Mouse (Mus musculus) G1E-ER4 (cell line): ENCODE measurements around the gene Igsf8. TPM values are rescaled to one million over a fixed set of nuclear protein-coding genes. Genes with fewer than 3 reads are reported as not detected.

Experiments used
- GATA1 ChIP-seq: IDR thresholded peaks from one replicate; pipeline ENCODE4 v1.8.0; 2012; ENCODE audit warnings: low read length, inconsistent platforms
- polyA plus RNA-seq: library from polyadenylated mRNA; stranded (reverse); fragments of >175 nt; gene quantifications from 2 replicates; pipeline ENCODE4 v1.2.3, GENCODE M21; 2012

Gene Igsf8
- polyA plus RNA-seq, 1 experiment: 93.7 TPM

DNA sequence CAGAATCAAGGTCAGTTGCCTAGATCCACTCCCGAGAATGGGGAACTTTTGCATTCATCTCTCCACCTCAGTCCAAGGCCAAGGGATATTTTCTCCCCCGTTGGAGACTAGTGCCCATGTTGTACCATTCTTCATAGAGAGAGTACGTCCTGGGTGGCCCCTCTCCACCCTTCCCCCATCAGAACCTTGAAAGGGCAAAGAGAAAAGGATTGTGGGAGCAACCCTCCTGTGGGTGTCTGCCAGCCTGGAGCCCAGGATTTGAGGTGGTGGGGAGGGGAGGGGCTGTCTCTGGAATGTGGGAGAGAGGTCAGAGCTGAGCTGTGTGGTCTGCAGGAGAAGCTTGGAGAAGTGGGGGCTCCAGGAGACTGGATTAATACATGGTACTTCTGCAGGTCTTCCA, 82.5 kb downstream of the Igsf8 start:
- no peak for TF ChIP-seq GATA1

DNA sequence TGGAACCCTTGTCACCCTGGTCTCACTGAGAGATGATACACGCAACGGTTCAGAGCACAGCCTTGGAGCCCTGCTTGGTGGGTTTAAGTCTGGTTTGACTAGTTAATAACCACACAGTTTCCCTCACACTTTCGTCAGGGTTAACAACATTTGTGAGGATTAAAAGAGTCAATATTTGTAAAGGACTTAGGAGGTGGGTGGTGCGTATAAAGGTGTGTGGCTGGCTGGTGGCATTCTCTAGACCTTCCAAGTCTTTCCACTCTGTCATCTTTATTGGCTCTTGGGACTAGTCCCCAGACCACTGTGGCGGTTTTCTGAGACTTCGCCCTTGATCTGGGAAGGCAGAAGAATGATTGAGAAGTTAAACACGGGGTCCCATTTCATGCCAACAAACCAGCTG, 83.4 kb downstream of the Igsf8 start:
- no peak for TF ChIP-seq GATA1

DNA sequence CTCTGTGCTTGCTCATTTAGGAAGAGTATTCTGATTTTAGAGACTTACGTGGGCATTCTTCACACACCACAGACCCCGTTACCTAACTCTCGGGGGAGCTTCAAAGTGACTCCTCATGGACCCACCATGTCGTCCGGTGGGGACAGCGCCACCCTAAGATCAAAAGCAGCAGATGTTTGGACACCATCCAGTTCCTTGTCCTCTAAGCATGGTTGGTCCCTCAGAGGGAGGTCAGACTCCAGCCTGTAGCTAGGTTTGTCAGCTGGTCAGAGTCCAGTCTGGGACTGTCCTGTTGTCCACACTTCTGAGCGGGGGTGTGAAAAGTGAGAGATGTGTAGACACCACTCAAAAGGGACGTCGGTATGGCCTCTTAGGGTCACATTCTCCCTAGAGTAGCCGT, 85.3 kb downstream of the Igsf8 start:
- TF ChIP-seq GATA1: no peak

DNA sequence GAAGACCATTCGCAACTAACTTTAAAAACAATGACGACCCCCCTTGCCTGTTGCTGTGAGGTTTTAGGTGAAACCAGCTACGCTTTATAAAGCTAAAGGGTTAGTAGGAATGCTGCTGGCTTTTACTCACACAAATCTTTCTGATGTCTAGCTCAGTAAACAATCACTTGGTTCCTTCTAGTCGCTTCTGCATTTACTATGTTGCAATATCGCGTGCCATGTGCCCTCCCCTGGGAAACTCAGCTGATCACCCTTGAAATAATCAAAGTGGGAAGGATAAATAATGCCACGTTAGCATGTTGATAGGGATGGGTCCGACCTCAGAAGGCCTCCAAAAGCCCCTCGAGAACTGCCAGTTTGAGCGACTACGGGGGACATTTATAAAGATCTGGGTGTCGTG, 85.9 kb downstream of the Igsf8 start:
- no peak for TF ChIP-seq GATA1

DNA sequence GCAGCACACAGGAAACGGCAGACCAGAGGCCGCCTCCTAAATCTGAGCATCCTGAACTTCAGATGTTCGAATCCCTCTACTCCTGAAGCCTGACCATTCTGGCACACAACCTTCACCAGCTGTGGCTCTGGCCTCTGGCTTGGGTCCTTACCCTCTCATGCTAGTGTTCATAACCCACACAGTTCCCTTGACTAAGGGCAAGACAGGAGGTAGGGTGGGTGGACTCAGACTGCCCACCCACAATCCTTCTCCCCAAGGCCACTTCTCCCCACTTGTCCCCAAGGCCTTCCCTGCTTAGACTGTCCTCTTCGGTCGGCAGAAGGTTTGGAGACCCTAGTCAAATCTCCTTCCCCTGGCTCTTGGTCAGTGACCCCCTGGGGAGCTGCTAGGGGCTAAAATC, 88.1 kb downstream of the Igsf8 start:
- no peak for TF ChIP-seq GATA1

DNA sequence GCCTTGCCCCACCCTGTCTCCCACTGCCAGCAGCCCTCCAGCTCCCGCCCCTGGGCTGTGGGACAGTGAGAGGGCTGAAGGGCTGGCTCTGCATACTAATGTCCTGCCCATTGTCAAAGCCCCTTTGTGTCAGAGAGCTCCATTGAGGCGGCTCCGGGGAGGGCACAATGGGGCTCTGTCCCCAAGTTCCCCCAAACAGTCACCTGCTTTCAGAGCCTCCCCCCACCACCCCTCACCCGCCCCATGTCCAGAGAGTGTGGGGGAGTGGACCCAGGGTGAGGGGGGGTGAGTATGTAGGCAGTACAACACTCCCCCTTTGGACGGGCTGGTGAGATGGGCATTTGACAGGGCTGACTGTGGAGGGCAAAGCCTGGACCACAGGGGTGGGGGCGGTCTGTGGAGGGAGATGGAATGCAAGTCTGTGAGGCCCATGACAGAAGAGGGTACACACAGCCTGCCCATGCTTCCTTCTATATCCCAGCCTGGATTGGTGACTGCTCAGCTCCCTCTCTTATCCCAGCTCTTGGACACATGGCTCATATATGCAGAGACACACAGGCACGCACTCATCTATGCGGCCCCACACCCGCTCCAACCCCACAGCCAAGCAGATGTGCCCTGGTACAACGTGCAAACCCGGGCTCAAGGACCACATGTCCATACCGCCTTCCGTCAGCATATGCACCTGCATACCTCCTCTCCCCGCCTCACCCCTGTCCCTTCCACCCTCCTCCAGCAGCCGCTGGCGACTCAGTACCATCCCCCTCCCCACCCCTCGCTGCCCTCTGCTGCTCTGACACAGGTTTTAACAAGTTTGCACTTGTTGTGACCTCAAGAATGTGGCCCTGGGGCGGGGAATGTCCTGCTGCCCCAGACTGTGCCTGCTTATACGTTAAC, 88.7 kb downstream of the Igsf8 start:
- TF ChIP-seq GATA1: no peak

DNA sequence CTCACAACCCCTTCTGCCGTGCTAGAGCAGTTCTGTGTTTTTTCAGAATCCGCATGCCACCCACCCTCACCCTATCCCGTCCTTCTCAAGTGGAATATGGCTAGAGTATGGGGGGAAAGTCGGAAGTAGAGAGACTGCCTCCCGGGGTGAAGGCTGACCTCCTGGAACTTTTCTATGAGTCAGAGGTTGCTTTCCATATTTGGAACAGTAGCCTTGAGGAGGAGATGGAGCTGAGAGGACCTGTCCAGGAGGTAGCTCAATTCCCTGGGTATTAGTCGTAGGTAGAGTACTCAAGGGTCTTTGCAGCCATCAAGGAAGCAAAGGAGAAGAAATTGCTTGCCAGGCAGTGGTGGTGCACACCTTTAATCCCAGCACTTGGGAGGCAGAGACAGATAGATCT, 90.6 kb downstream of the Igsf8 start:
- no peak for TF ChIP-seq GATA1

DNA sequence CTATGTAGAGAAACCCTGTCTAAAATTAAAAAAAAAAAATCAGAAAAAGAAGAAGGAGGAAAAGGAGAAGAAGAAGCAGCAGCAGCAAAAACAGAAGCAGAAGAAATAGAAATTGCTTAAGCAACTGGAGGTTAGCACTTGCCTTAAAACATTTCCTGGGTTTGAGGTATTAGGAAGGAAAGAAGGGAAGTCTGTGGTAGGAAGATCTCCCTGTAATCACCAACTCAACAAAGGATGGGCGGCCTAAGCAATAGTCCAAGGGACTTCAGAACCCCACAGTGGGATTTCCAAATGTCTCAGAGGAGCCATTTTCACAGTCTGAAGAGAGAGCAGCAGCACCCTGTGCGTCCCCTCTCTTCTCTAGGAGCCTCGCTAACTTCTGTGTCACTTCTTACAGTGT, 91.0 kb downstream of the Igsf8 start:
- no peak for TF ChIP-seq GATA1

DNA sequence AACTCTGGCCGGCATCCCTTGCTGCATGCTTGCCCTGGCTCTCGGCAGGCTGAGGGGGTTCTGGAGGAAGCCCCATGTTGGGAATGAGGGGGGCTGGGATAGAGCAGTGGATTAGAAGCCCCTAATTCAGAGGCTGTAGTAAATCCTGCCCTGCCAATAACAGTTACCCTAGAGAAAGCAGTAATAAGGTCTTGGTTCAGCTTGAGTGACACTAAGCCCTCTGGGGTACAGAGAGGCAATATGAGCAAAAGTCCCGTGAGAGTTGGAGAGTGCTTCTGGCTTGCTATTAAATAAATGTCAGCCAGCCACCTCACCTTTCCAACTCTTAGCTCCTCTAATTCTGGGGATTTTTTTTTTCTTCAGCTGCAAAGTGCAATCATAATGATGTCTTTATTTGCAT, 93.9 kb downstream of the Igsf8 start:
- no peak for TF ChIP-seq GATA1

DNA sequence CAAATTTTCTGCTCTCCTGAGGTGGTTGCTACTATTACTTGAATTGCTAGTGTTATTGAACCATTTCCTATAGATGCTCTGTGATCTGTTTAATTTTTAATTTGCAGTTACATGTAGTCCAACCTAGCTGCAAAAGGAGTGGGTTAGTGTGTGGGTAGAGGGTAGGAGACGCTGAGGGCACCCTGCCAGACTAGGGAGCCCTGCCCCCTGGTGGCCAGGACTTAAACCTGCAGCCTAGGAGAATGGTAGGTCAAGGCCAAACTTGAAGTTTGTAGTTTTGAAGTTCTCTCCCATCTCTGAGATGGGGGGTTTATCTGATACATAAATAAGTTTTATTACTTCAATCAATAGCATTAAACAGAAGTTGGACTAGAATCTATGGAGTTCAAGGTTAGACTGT, 96.1 kb downstream of the Igsf8 start:
- TF ChIP-seq GATA1: no peak

DNA sequence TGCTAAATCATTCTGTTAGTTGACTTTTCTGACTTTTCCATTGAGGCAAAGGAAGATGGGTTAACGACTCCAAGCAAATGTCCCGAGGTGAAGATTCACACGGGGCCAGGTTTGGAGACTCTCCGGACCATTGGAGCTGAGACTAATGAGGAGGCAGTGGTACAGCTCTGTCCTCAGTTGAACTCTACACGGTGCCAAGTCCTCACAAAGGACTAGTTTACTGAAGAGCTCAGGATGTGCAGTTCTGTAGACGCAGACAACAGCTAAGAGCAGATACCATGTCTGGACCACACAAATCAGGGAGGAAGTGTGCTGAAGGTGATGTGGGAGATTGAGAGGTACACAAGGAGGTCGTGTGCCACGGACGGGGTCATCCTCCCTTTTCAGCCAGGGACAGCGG, 96.9 kb downstream of the Igsf8 start:
- no peak for TF ChIP-seq GATA1

DNA sequence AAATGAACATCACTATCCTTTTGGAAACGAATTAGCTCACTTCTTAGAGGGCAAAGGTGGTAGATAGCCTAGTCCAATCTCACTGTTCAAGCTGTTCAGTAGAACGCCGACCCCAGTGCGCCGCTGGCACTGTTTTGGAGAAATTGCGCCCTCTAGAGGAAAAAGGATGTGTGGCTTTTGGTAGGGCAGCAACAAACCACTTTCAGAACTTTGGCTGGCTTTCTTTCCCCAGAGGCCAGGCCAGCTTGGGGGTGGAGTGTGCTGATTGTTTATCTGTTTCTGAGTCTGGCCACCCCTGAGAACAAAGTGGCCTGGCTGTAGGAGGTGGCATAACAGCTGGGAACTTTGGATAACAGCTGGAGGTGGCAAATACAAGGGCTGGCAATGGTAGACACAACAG, 103.2 kb downstream of the Igsf8 start:
- TF ChIP-seq GATA1: no peak

DNA sequence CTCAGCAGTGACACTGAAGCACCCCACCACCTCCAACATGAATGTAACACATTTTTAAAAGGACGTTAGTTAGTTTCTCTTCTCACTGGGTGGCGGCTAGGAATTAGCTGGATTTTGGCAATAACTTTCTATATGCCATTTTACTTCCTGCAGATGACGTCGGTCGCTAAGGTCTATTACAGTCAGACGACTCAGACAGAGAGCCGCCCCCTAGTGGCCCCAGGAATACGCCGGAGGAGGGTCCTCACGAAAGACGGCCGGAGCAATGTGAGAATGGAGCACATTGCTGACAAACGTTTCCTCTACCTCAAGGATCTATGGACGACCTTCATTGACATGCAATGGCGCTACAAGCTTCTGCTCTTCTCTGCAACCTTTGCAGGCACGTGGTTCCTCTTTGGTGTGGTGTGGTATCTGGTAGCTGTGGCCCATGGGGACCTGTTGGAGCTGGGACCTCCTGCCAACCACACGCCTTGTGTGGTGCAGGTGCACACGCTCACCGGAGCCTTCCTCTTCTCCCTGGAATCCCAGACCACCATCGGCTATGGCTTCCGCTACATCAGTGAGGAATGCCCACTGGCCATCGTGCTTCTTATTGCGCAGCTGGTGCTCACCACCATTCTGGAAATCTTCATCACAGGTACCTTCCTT, 107.5 kb downstream of the Igsf8 start:
- TF ChIP-seq GATA1: no peak

Other genes with a start within 250 kb of the Igsf8 start
- gene Vangl2, start 233.2 kb upstream of the Igsf8 start, polyA plus RNA-seq: not detected in 2 replicates
- not detected in 2 replicates for gene Nhlh1, start 204.1 kb upstream of the Igsf8 start, polyA plus RNA-seq
- 33.9 and 43.9 TPM in 2 replicates for gene Copa, start 179.1 kb upstream of the Igsf8 start, polyA plus RNA-seq
- gene Ncstn, start 178.8 kb upstream of the Igsf8 start, polyA plus RNA-seq: 3.7 and 3.9 TPM in 2 replicates
- gene Pex19, start 134.9 kb upstream of the Igsf8 start, polyA plus RNA-seq: 9.8 and 29.7 TPM in 2 replicates
- gene Dcaf8, start 113.6 kb upstream of the Igsf8 start, polyA plus RNA-seq: 57.7 and 66.4 TPM in 2 replicates
- gene Pea15a, start 54.8 kb upstream of the Igsf8 start, polyA plus RNA-seq: 3.0 and 3.4 TPM in 2 replicates
- gene Casq1, start 41.8 kb upstream of the Igsf8 start, polyA plus RNA-seq: not detected in 2 replicates
- gene Atp1a4, start 3.2 kb upstream of the Igsf8 start, polyA plus RNA-seq: not detected in 2 replicates
- not detected in 2 replicates for gene Atp1a2, start 36.4 kb downstream of the Igsf8 start, polyA plus RNA-seq
- gene Kcnj9, start 67.7 kb downstream of the Igsf8 start, polyA plus RNA-seq: not detected in 2 replicates
- not detected in 2 replicates for gene Kcnj10, start 79.6 kb downstream of the Igsf8 start, polyA plus RNA-seq
- 10.6 and 13.0 TPM in 2 replicates for gene Pigm, start 114.9 kb downstream of the Igsf8 start, polyA plus RNA-seq
- not detected in 2 replicates for gene Slamf9, start 213.7 kb downstream of the Igsf8 start, polyA plus RNA-seq
- gene Igsf9, start 220.1 kb downstream of the Igsf8 start, polyA plus RNA-seq: not detected in 2 replicates
- 837 and 1,350 TPM in 2 replicates for gene Tagln2, start 238.4 kb downstream of the Igsf8 start, polyA plus RNA-seq